Mouse (Mus musculus) CD4-positive, CD25-positive, alpha-beta regulatory T cell, adult 4 months (primary cell): Measurements from ENCODE around the gene Wdr4. TPM values are rescaled to one million over a fixed set of nuclear protein-coding genes. Genes with fewer than 3 reads are reported as not detected.

Source experiments
- polyA plus RNA-seq, 2 experiments: library from polyadenylated mRNA; unstranded; fragments of 100-300 nt; shearing (Covaris generic); gene quantifications; one replicate each; pipeline ENCODE4 v1.2.1; 2017

Wdr4 gene
- polyA plus RNA-seq, 2 experiments from 2014 or later = 18.2 to 24.9 TPM

Other genes with a start within 250 kb of the Wdr4 start
- gene Rsph1, start 242.6 kb downstream of the Wdr4 start, polyA plus RNA-seq = 1 to 10 TPM in 1 of 2 experiments, under 1 TPM in 1; 0.52 to 1.1 TPM
- 10 to 100 TPM; 29.9 to 42.6 TPM for gene Slc37a1, start 233.2 kb downstream of the Wdr4 start, polyA plus RNA-seq
- not detected for gene Pde9a, start 133.8 kb downstream of the Wdr4 start, polyA plus RNA-seq
- 100 to 1,000 TPM; 217 to 229 TPM for gene Ndufv3, start 135 bp upstream of the Wdr4 start, polyA plus RNA-seq
- gene Pknox1, start 44.8 kb upstream of the Wdr4 start, polyA plus RNA-seq = 10 to 100 TPM; 48.3 to 58.9 TPM
- under 1 TPM in 1 of 2 experiments, not detected in 1; 0.61 TPM for gene Cbs, start 117.3 kb upstream of the Wdr4 start, polyA plus RNA-seq
- gene U2af1, start 138.9 kb upstream of the Wdr4 start, polyA plus RNA-seq = 100 to 1,000 TPM in 1 of 2 experiments, 10 to 100 TPM in 1; 53.7 to 103 TPM
- gene Cryaa, start 157.8 kb upstream of the Wdr4 start, polyA plus RNA-seq = not detected